Mouse (Mus musculus) intestine, postnatal 0 days (tissue): Measurements from ENCODE around the gene Lhcgr. TPM values are rescaled to one million over a fixed set of nuclear protein-coding genes. Genes with fewer than 3 reads are reported as not detected.
A peak's percentile ranks its signal among the peaks of the same experiment; 100 is the strongest.

Experiments
- ATAC-seq: fragments of 200-750 bp; cut with Nextera tagmentation; 2 replicates; pipeline ENCODE4 v1.8.0; 2017; ENCODE audit warnings: mild to moderate bottlenecking, moderate TSS enrichment, moderate library complexity
- H3K27ac ChIP-seq: fragments of 300-500 bp; sonication (generic); 2 replicates; pipeline ENCODE4 v1.5.1; 2014; ENCODE audit warnings: mild to moderate bottlenecking, low read depth, low read length, moderate library complexity
- H3K27me3 ChIP-seq: fragments of 300-500 bp; sonication (generic); replicated peaks from 2 replicates; pipeline ENCODE4 v1.6.1; 2014; ENCODE audit warnings: low read length, mixed read lengths; ENCODE audit not compliant: control insufficient read depth, insufficient read depth
- H3K36me3 ChIP-seq: fragments of 300-500 bp; sonication (generic); 2 replicates; pipeline ENCODE4 v1.6.1; 2014; ENCODE audit warnings: mild to moderate bottlenecking, moderate library complexity; ENCODE audit not compliant: control insufficient read depth, insufficient read depth
- H3K4me1 ChIP-seq: fragments of 300-500 bp; sonication (generic); replicated peaks from 2 replicates; pipeline ENCODE4 v1.6.1; 2014; ENCODE audit warnings: antibody characterized with exemption, low read length, mixed read lengths; ENCODE audit not compliant: control insufficient read depth, insufficient read depth
- H3K4me2 ChIP-seq: fragments of 300-500 bp; sonication (generic); replicated peaks from 2 replicates; pipeline ENCODE4 v1.6.1; 2014; ENCODE audit warnings: low read depth, mild to moderate bottlenecking, moderate library complexity
- H3K4me3 ChIP-seq: fragments of 300-500 bp; sonication (generic); 2 replicates; pipeline ENCODE4 v1.5.1; 2014; ENCODE audit warnings: low read depth, low read length
- H3K9ac ChIP-seq: fragments of 300-500 bp; sonication (generic); 2 replicates; pipeline ENCODE4 v1.6.1; 2014; ENCODE audit warnings: mild to moderate bottlenecking, low read depth, low read length
- H3K9me3 ChIP-seq: fragments of 300-500 bp; sonication (generic); 2 replicates; pipeline ENCODE4 v1.6.1; 2016; ENCODE audit warnings: mixed run types; ENCODE audit not compliant: control insufficient read depth
- CTCF ChIP-seq: sonication (generic); IDR thresholded peaks from 2 replicates; pipeline ENCODE4 v1.5.1; 2016; ENCODE audit warnings: low read depth, mild to moderate bottlenecking, control low read depth, antibody characterized with exemption, moderate library complexity
- WGBS: fragments of 180-500 bp; shearing (Covaris S2); extraction: QIAGEN DNeasy Blood & Tissue Kit; methylation state at CpG from one replicate; pipeline ENCODE4 v1.1.7; 2014; 5-methylcytosine and 5-hydroxymethylcytosine counted together
- polyA plus RNA-seq: library from polyadenylated mRNA; unstranded; fragments of >200 nt; fragmentation: Nextera tagmentation; extraction: Ambion mirVana; gene quantifications from 2 replicates; pipeline ENCODE4 v1.2.1, GENCODE M21; 2015

Lhcgr gene
- polyA plus RNA-seq, 1 experiment from 2014 or later: not detected

- no peaks in the 10 kb centered on the region for H3K4me1 ChIP-seq
- no peak for TF ChIP-seq CTCF
- H3K4me3 ChIP-seq: no peak overlapping the region
- no peaks in the 10 kb centered on the region for H3K36me3 ChIP-seq
- 66% methylated on average over 2 of the region's 2 CpGs for WGBS
- H3K9ac ChIP-seq: no peak overlapping the region
- H3K4me2 ChIP-seq: no peak overlapping the region
- no peaks in the 10 kb centered on the region for H3K9me3 ChIP-seq
- no peaks in the 10 kb centered on the region for H3K27me3 ChIP-seq
- H3K27ac ChIP-seq: no peak overlapping the region
- no peak for ATAC-seq
Measured at GRCm38 (mm10) chr17:88769283-88769859, 22.4 kb downstream of the Lhcgr start.

GRCm38 (mm10) chr17:88766857-88767256, 24.9 kb downstream of the Lhcgr start:
- 88% methylated on average over 6 of the region's 6 CpGs for WGBS
- Histone ChIP-seq H3K9ac (no peak overlapping the region), H3K9me3 (no peaks in the 10 kb centered on the region), H3K27me3 (no peaks in the 10 kb centered on the region), H3K27ac (no peak overlapping the region), H3K4me3 (no peak overlapping the region), H3K4me1 (no peaks in the 10 kb centered on the region), H3K36me3 (no peaks in the 10 kb centered on the region), H3K4me2 (no peak overlapping the region)
- TF ChIP-seq CTCF: peak; percentile 11; the same call in 1 of the 2 replicates
- no peak for ATAC-seq

GRCm38 (mm10) chr17:88764136-88764485, 27.7 kb downstream of the Lhcgr start:
- H3K4me3 ChIP-seq: no peak overlapping the region
- WGBS: 78% methylated on average over 3 of the region's 3 CpGs
- H3K9me3 ChIP-seq: no peaks in the 10 kb centered on the region
- TF ChIP-seq CTCF: no peak
- H3K36me3 ChIP-seq: no peaks in the 10 kb centered on the region
- no peak for ATAC-seq
- no peak overlapping the region for H3K4me2 ChIP-seq
- H3K27me3 ChIP-seq: no peaks in the 10 kb centered on the region
- H3K4me1 ChIP-seq: no peaks in the 10 kb centered on the region
- H3K27ac ChIP-seq: no peak overlapping the region
- no peak overlapping the region for H3K9ac ChIP-seq

- WGBS: 63% methylated on average over 5 of the region's 5 CpGs
- no peaks in the 10 kb centered on the region for H3K9me3 ChIP-seq
- no peaks in the 10 kb centered on the region for H3K27me3 ChIP-seq
- no peak overlapping the region for H3K9ac ChIP-seq
- no peak overlapping the region for H3K4me2 ChIP-seq
- H3K4me1 ChIP-seq: no peaks in the 10 kb centered on the region
- TF ChIP-seq CTCF: no peak
- ATAC-seq: no peak
- no peak overlapping the region for H3K4me3 ChIP-seq
- H3K27ac ChIP-seq: no peak overlapping the region
- no peaks in the 10 kb centered on the region for H3K36me3 ChIP-seq
Measured at GRCm38 (mm10) chr17:88763396-88764135, 28.2 kb downstream of the Lhcgr start.

- no peaks in the 10 kb centered on the region for H3K27me3 ChIP-seq
- no peak for ATAC-seq
Measured at GRCm38 (mm10) chr17:88758003-88758437, 33.8 kb downstream of the Lhcgr start.

GRCm38 (mm10) chr17:88755776-88756175, 36.0 kb downstream of the Lhcgr start:
- H3K4me1 ChIP-seq: no peaks in the 10 kb centered on the region
- H3K9ac ChIP-seq: no peak overlapping the region
- H3K36me3 ChIP-seq: no peaks in the 10 kb centered on the region
- WGBS: 58% methylated on average over 6 of the region's 6 CpGs
- no peak overlapping the region for H3K27ac ChIP-seq
- no peak for ATAC-seq
- H3K27me3 ChIP-seq: no peaks in the 10 kb centered on the region
- H3K9me3 ChIP-seq: no peaks in the 10 kb centered on the region
- TF ChIP-seq CTCF: no peak
- no peak overlapping the region for H3K4me2 ChIP-seq
- H3K4me3 ChIP-seq: no peak overlapping the region

More at GRCm38 (mm10) chr17:88758003-88758437, 33.8 kb downstream of the Lhcgr start:
- TF ChIP-seq CTCF: no peak
- WGBS: 24% methylated on average over 9 of the region's 9 CpGs
- H3K27ac ChIP-seq: no peak overlapping the region
- no peaks in the 10 kb centered on the region for H3K9me3 ChIP-seq
- no peaks in the 10 kb centered on the region for H3K36me3 ChIP-seq
- no peak overlapping the region for H3K9ac ChIP-seq
- H3K4me1 ChIP-seq: no peaks in the 10 kb centered on the region
- no peak overlapping the region for H3K4me3 ChIP-seq
- no peak overlapping the region for H3K4me2 ChIP-seq
